Mouse (Mus musculus) kidney, postnatal 36 days (tissue): ENCODE data around the gene Aqp3.
"Not testable (repeated sequence)": the region's sequence is repeated elsewhere in the genome, so short reads cannot be mapped to it uniquely, and the experiment has no call there.

Source experiments
- DNase-seq, 2 experiments: peaks; one replicate each; pipeline ENCODE4 v3.0.0; 2021 to 2022; ENCODE audit warnings: mixed read lengths in 2 of 2

Aqp3 gene

DNA sequence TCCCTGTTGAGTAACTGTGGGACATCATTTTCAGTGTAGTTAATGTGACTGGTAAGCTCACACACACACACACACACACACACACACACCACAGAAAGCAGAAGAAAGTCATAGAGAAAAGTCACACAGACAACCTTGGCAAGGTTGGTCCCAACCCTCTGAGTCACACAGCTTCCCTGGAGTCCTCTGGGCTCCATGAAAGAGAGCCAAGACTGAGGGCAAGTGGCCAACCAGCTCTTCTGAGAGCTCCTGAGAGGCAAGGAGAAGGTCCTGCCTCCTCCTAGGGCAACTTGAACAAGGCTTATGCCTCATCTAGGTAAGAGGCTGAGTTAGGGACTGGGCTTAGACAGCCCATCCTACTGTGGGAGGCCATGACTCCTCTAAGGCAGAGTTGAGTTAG is 4.9 kb upstream of the Aqp3 start:
- DNase-seq, result peak in 1 of 2 experiments; percentile 41

DNA sequence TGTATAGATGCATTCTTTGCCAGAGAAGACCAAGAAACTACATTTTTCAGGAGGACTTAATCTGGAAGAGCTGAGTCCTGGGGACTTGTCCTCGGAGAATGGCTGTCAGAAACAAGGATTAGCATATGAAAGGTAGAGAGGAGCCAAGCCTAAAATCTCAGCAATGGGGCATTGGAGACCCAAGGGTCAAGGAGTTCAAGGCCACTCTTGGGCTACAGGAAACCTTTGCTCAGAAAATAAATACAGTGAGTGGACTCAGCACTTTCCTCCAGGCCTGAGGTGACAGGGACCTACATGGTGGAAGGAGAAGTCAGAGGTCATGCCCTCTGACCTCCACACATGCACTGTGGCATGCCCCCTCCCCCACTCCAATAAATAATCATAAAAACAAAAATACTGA is 3.0 kb upstream of the Aqp3 start:
- no peak for DNase-seq

GRCm38 (mm10) chr4:41098577-41098951 is 581 bp upstream of the Aqp3 start:
- DNase-seq, result peak in 1 of 2 experiments; percentile 36

DNA sequence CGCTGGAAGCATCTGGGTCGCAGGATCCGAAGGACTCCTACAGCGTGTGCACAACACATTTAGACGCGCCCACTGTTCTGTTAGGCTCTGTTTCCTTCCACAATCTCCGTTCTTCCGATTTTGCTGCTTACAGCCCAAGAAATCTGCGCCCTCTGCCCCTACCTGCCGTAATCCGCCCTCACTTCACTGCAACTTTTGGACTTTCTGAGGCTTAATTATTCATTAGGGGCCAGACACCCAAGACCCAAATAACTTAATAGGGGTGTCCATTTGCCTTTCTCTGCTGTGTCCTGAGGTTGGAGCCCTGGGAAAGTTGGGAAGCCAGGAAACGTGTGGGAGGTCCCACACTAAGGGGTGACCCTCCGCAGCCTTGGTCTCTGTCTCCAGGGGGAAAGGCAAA is 602 bp downstream of the Aqp3 start:
- peak; percentile 35 to 54 for DNase-seq

DNA sequence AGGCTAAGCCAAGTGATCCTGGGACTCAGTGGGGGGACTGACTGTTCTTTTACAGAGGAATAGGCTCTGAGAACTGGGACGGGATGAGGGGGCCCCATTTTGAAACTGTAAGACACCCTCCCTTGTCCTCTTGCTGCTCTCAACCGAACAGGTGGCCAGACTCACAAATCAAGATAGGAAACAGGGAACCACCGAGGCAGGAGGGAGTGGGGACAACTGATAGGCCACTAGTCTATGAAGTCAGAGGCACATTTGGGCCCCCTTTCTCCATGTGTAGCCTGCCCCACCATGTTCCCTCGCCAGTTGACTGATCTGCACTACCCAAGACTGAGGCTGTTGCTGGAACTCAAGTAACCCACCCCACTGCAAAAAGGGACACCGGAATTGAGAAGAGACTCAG is 1.2 kb downstream of the Aqp3 start:
- no peak for DNase-seq

GRCm38 (mm10) chr4:41096169-41096568 is 1.8 kb downstream of the Aqp3 start:
- DNase-seq, result peak; percentile 58 to 77

- DNase-seq, result no peak
Observed at GRCm38 (mm10) chr4:41094361-41094760, 3.6 kb downstream of the Aqp3 start.

DNA sequence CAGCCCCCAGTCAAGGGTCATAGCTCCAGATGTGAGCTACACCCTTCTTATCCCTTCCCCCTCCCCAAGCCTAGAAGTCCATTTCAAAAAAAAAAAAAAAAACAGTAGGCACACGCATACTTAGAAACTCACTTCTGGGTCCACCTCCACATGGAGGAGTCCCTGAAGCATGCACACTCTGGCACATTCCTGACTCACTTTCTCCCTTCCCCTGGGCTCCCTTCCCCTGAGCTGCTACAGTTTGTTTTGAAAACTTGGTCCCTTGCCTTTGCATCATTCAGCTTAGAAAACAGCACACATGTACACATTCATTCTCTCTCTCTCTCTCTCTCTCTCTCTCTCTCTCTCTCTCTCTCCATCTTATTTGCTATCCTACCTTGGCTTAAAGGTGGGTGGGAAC is 5.0 kb downstream of the Aqp3 start:
- no peak for DNase-seq

DNA sequence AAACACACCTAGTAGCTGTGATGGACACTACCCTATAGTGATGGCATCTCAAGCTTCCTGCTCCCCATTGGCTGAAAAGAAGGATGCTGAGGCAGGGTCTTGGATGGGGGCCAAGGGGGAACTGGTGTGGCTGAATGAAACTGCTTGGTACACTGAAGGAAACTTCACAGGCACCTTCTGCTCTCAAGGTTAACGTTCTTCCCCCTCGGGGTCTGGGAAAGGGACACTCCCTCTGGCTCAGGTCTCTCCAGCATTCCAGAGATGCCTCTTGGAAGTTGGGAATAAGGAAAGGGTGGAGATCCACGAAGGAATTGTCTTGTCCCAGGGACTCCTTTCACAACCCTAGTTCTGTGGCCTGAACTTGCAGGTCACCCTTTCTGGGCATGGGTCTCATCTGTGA is 6.6 kb downstream of the Aqp3 start:
- no peak for DNase-seq

- DNase-seq, result no peak
Observed at GRCm38 (mm10) chr4:41089705-41090104, 8.3 kb downstream of the Aqp3 start.

DNA sequence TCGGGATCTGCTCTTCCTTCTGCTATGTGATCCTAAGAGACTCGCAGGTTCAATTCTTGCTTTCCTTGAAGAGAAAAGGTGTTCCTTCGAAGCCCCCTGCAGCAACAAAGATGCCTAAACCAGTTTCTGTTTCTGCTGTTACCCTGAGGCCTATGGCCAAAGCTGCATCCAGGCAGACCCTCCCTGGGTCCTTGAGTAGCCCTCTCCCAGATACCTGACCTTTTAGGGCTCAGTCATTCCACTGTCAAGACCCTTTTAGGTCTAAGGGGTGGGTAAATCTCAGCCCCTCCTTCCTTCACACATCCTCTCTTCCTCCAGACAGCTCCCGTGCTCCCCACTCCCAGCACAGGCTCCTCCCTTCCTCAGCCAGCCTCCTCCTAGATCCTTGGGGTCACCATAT is 8.8 kb downstream of the Aqp3 start:
- no peak for DNase-seq

DNA sequence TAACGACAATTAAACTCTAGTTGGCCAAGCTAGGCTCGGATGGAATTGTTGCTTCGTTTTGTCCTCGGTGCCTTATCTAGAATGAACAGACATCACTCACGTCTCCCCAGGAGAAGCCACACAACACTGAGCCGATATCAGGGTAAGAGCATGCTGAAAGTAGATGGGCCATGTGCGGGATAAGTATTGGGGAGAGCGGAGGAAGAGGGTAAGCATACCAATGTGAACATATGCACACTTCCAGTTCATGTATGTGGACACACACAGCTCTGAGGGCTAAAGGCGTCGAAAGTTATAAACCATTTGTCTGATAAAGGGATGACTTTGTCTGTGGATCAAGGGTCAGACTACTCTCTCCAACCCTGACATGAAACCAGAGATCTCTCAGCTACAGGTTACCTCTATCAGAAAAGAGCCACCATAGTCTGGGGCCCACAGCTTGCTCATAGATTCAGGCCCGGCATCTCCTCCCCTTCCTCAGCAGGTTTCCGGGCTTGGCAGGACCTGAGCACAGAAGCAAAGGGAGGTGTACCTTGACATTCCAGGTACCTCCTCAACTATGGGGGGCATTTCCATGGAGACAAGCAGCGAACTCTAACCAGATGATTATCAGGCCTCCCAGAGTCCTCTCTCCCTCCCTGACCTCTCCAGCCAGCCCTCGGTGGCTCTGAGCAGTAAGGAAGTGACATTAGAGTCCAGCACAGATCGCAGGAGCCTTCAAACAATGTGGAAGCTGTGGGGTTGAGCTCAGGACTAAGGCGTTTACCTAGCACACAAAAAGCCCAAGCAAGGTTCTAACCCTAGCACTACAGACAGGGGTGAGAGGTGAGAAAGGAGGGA is 10.3 kb downstream of the Aqp3 start:
- no peak for DNase-seq

DNA sequence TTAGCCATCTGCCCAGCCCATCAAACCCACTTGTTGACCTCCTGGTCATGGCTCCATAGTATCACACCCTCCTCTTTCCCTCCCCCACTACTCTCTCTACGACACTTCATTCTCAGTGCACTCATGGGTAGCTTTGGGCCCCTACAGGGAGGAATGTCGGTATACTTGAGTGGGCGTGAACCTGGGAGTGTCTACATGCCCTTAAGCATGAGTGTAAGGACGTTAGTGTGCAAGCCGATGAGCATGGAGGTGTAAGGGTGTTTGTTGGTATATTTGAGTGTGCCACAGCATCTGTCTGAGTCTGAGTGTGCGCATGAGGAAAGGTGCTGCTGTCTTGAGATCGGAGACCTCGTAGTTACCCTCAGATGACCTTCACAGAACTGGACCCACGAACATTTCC is 11.0 kb downstream of the Aqp3 start:
- DNase-seq, result no peak

- DNase-seq, result no peak
Observed at GRCm38 (mm10) chr4:41084819-41085218, 13.2 kb downstream of the Aqp3 start.

- DNase-seq, result not testable (repeated sequence)
Observed at GRCm38 (mm10) chr4:41082803-41083202, 15.2 kb downstream of the Aqp3 start.

GRCm38 (mm10) chr4:41081733-41082132 is 16.2 kb downstream of the Aqp3 start:
- DNase-seq, result no peak

DNA sequence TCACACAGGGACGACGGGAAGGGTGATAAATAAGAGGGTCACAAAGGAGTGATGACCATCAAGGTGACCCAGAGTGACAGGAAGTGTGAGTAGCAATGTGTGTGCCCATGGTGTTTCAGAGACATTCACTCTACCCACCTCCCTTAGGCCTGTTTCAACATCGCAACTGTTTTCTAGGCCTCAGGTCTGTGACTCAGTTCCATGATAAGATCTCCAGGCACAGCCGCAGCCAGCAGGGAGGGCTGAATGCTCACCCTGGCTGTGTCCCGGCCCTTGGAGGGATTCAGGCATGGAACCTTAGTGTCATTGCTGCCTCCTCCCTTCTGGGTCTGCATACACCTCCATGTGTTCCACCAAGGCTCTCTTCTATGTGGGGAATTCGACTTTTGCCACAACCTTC is 19.3 kb downstream of the Aqp3 start:
- DNase-seq, result no peak

DNA sequence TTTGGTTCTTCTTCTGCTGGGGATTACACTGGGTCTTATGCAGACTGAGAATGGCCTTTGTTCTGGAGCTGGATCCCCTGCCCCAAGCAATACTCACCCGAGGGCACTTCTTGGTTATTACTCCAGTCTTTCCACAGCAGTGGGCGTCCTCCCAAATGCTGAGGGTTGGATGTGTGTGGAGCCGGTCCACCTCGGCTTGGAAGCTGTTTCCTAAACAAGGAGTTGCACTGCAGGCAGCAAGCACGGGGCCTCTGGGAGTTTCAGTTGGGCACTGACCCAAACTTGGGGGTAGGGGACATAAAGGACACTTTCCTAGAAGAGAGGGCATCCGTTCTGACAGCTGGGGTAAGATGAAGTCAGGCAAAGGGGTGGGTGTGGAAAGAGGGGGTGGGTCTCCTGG is 23.5 kb downstream of the Aqp3 start:
- DNase-seq, result no peak

DNA sequence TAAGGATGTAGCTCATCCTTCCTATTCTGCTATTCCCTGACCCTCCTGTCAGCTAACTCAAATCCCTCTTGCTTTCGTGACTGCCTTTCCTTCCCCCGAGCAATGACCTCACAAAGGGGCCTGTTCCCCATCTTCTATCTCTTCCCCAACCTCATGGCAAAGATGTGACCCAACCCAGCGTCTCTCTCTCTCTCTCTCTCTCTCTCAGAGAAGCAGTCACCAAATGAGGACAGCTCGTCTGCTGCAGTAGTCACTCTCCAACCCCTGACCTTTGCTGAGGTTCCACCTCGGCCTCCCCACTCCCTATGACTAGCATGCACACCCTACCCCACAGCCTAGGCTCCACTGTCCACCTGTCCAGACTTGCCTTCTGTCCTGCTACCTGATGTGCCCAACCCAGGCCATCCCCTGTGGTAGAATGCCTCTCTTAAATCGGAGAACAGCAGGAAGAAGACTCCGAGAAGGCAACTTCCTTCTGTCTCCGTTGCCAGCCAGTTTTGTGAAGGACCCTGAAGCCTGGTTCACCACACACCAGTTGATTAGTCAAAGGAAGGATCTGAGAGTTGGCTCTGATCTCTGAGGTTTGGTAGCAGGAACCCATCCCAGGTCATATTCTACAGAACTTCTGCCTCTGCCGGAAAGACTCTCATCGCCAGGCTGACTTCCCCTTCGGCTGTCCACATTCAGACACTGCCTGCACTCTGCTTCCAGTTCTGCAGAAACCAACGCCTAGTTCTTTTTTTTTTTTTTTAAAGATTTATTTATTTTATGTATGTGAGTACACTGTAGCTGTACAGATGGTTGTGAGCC is 24.8 kb downstream of the Aqp3 start:
- DNase-seq, result no peak

- peak in 1 of 2 experiments; percentile 59 for DNase-seq
Observed at GRCm38 (mm10) chr4:41071500-41072429, 26.2 kb downstream of the Aqp3 start.

- no peak for DNase-seq
Observed at GRCm38 (mm10) chr4:41065196-41065595, 32.8 kb downstream of the Aqp3 start.

DNA sequence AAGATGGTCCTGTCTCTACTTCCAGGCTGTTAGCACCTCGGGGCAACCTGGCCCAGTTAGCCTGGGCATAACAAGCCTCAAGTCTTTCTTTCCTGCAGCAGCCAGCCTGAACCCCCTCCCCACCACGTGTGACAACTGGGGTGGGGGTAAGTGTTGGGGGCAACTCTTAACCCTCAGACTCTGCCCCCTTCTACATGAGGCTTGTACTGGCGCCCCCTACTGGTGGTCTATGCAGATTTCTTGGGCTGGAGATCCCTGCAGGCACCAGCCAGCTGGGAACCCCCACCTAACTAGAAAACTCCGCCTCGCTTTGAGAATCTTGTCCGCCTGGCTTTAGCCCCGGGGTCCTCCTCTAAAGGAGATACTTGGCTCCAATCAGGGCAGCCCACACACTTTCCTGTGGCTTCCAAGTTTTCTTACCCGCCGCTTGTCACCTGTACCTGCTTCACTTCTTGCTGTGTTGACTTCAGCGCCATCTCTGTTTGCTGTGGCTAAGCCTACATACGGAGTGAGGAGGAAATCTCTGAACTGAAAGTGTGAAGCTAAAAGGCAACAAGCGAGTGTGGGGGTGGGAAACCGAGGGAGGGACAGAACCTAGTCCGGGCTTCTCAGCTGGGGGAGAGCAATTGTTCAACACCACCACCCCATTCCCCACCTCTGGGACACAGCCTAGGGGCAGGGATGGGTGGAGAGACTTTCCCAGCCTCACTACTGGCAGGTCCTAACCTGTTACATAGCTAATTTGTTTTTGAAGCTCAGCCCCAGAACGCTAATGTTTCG is 33.9 kb downstream of the Aqp3 start:
- DNase-seq, result peak in 1 of 2 experiments; percentile 75
